Mouse (Mus musculus) left cerebral cortex, adult 2 months (tissue): ENCODE results near the gene Ttc7. TPM values are rescaled to one million over a fixed set of nuclear protein-coding genes. Genes with fewer than 3 reads are reported as not detected.

Source experiments
- DNase-seq, 2 experiments: peaks; one replicate each; pipeline ENCODE4 v3.0.0; 2021 to 2022; ENCODE audit warnings: low spot score in 2 of 2, mixed read lengths in 1 of 2; ENCODE audit errors: extremely low spot score in 1 of 2
- H3K27ac ChIP-seq: fragments of 200-600 bp; 2 replicates; pipeline ENCODE4 v1.8.1; 2022
- H3K4me3 ChIP-seq: fragments of 200-600 bp; 2 replicates; pipeline ENCODE4 v1.8.1; 2022
- CTCF ChIP-seq: fragments of 200-600 bp; IDR thresholded peaks from 2 replicates; pipeline ENCODE4 v1.8.1; 2022; ENCODE audit warnings: antibody characterized with exemption, mild to moderate bottlenecking, moderate library complexity
- intact Hi-C: fragments of 180-260 bp; cut with DNase I; formaldehyde crosslinking; loops from one replicate; pipeline ENCODE4 v1.15.1; 2025
- total RNA-seq, 2 experiments: library from RNA; stranded (reverse); gene quantifications; 2 replicates each; pipeline ENCODE4 v1.2.3; 2021

Ttc7 gene
- total RNA-seq, 2 experiments from 2014 or later = 11.8 to 13.2 TPM

GRCm38 (mm10) chr17:87334162-87334561 lies 51.5 kb downstream of the Ttc7 start:
- no peak for DNase-seq
- Histone ChIP-seq H3K4me3 (no peak overlapping the region), H3K27ac (peak overlapping the region; percentile 65)
- TF ChIP-seq CTCF = no peak
- intact Hi-C loops = no loop called here

DNA sequence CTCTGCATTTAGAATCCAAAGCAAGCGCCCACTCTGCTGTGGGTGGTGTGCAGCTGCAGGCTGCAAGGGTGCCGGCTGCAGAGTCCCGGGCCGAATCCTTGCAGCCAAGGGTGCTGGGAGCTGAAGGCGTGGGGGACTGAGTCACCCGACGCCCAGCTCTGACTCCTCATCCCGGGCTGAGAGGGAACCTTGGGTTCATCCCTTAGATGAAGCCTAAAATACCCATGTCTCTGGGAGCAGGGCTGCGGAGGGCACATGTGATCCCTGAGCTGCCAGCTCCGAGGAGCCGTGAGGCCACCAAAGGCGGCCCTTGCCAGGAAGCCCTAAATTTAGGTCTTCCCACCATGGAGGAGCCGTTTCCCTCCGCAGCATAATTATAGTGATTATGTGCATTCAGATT lies 52.5 kb downstream of the Ttc7 start:
- DNase-seq = peak in 1 of 2 experiments; percentile 58
- TF ChIP-seq CTCF = no peak
- peak overlapping the region; percentile 65 for H3K27ac ChIP-seq
- intact Hi-C loops = no loop called here
- no peak overlapping the region for H3K4me3 ChIP-seq

DNA sequence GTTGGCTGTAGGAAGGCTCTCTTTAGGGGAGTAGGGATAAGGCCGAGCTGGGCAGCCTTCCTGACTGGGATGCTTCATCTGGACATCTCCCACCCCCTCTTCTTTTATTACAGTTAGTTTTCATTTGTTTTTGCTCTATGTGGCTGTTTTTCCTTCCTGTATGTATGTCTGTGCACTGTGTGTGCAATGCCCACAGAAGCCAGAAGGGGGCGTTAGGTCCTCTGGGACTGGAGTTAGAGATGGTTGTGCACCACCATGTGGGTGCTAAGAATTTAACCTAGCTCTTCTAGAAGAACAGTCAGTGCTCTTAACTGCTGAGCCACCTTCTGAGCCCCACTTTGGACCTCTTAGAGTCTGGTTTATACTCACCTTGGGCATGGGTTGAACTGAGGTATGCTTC lies 53.0 kb downstream of the Ttc7 start:
- Histone ChIP-seq H3K4me3 (no peak overlapping the region), H3K27ac (peak overlapping the region; percentile 22; the same call in 1 of the 2 replicates)
- no peak for DNase-seq
- intact Hi-C loops = no loop called here
- peak; percentile 40 for TF ChIP-seq CTCF

- DNase-seq = no peak
- TF ChIP-seq CTCF = no peak
- Histone ChIP-seq H3K4me3 (no peak overlapping the region), H3K27ac (peak overlapping the region; percentile 24; the same call in 1 of the 2 replicates)
- intact Hi-C loops = no loop called here
Observed at GRCm38 (mm10) chr17:87336910-87337309, 54.2 kb downstream of the Ttc7 start.

GRCm38 (mm10) chr17:87337683-87338082 lies 55.0 kb downstream of the Ttc7 start:
- Histone ChIP-seq H3K4me3 (no peak overlapping the region), H3K27ac (no peak overlapping the region)
- intact Hi-C loops = no loop called here
- no peak for TF ChIP-seq CTCF
- DNase-seq = no peak

- no peak for TF ChIP-seq CTCF
- H3K4me3 ChIP-seq = no peak overlapping the region
- intact Hi-C loops = no loop called here
- no peak overlapping the region for H3K27ac ChIP-seq
- DNase-seq = no peak
Observed at GRCm38 (mm10) chr17:87339122-87339521, 56.4 kb downstream of the Ttc7 start.

GRCm38 (mm10) chr17:87343060-87343703 lies 60.5 kb downstream of the Ttc7 start:
- intact Hi-C loops = no loop called here

DNA sequence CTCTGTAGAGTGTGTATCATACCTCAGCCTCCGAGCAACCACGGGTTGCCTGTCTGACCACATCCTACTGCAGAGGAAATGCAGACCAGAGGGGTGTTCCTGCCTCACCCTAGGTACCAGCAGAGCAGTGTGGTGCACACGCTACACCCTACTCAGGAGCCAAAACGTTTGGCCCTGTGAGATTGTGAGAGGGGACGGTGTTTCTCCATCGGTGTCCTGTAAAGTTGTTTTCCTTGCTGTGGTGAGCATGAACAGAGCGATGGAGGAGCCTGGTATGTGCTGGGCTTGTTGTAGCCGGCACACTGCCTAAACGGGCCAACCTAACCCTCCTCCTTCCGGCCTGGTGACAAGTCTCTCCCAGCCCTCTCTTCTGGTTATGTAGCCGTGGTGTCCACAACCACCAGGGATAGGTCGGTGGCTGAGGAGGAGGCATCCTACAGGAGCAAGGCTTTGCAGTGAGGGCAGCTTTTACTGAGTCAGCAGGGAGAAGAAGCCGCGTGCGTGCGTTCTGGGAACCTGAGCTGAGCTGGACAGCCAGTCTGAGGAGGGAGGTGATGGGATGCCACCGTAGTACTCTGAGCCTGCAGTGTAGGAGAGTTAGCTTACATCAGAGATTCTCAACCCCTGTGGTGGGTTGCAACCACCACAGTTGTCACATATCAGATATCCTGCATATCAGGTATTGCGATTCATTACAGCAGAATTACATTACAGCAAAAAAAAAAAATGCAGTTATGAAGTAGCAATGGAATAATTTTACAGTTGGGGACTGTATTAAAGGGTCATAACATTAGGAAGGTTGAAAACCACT lies 62.0 kb downstream of the Ttc7 start:
- Histone ChIP-seq H3K4me3 (no peak overlapping the region), H3K27ac (no peak overlapping the region)
- no peak for TF ChIP-seq CTCF
- intact Hi-C loops = no loop called here
- DNase-seq = no peak

More at GRCm38 (mm10) chr17:87343060-87343703, 60.5 kb downstream of the Ttc7 start:
- DNase-seq = no peak
- TF ChIP-seq CTCF = no peak
- H3K4me3 ChIP-seq = no peak overlapping the region
- H3K27ac ChIP-seq = no peak overlapping the region

GRCm38 (mm10) chr17:87345252-87345593 lies 62.5 kb downstream of the Ttc7 start:
- Histone ChIP-seq H3K27ac (no peak overlapping the region), H3K4me3 (no peak overlapping the region)
- intact Hi-C loops = no loop called here
- TF ChIP-seq CTCF = no peak
- DNase-seq = no peak

GRCm38 (mm10) chr17:87348353-87348752 lies 65.7 kb downstream of the Ttc7 start:
- Histone ChIP-seq H3K27ac (no peak overlapping the region), H3K4me3 (no peak overlapping the region)
- TF ChIP-seq CTCF = no peak
- intact Hi-C loops = no loop called here
- no peak for DNase-seq

- no peak overlapping the region for H3K27ac ChIP-seq
- peak; percentile 30 for TF ChIP-seq CTCF
- intact Hi-C loops = no loop called here
- no peak overlapping the region for H3K4me3 ChIP-seq
- no peak for DNase-seq
Observed at GRCm38 (mm10) chr17:87349069-87349468, 66.4 kb downstream of the Ttc7 start.

GRCm38 (mm10) chr17:87349575-87349974 lies 66.9 kb downstream of the Ttc7 start:
- intact Hi-C loops = no loop called here
- no peak for TF ChIP-seq CTCF
- DNase-seq = no peak
- Histone ChIP-seq H3K4me3 (no peak overlapping the region), H3K27ac (no peak overlapping the region)
